Mouse (Mus musculus) ovary, postnatal 36 days (tissue): ENCODE results near the gene Ccnf.

ENCODE experiments used
- DNase-seq: peaks from one replicate; pipeline ENCODE4 v3.0.0; 2022; ENCODE audit warnings: low spot score, mixed read lengths

The Ccnf gene

GRCm38 (mm10) chr17:24201092-24201491 lies 50.2 kb downstream of the Ccnf start:
- no peak for DNase-seq

- DNase-seq = no peak
Observed at GRCm38 (mm10) chr17:24199741-24200140, 51.5 kb downstream of the Ccnf start.

GRCm38 (mm10) chr17:24199252-24199651 lies 52.0 kb downstream of the Ccnf start:
- DNase-seq = no peak

GRCm38 (mm10) chr17:24197032-24197824 lies 54.1 kb downstream of the Ccnf start:
- DNase-seq = no peak

GRCm38 (mm10) chr17:24195349-24195748 lies 55.9 kb downstream of the Ccnf start:
- DNase-seq = no peak

GRCm38 (mm10) chr17:24193769-24194168 lies 57.5 kb downstream of the Ccnf start:
- no peak for DNase-seq

GRCm38 (mm10) chr17:24193268-24193667 lies 58.0 kb downstream of the Ccnf start:
- DNase-seq = no peak

GRCm38 (mm10) chr17:24192848-24193247 lies 58.4 kb downstream of the Ccnf start:
- DNase-seq = no peak

- no peak for DNase-seq
Observed at GRCm38 (mm10) chr17:24191481-24191880, 59.8 kb downstream of the Ccnf start.

GRCm38 (mm10) chr17:24190934-24191333 lies 60.4 kb downstream of the Ccnf start:
- DNase-seq = no peak

- DNase-seq = no peak
Observed at GRCm38 (mm10) chr17:24174259-24174658, 77.0 kb downstream of the Ccnf start.

- DNase-seq = peak; percentile 48
Observed at GRCm38 (mm10) chr17:24173423-24173822, 77.9 kb downstream of the Ccnf start.
